Mouse (Mus musculus): ENCODE results near the gene Stat5b. TPM values are rescaled to one million over a fixed set of nuclear protein-coding genes. Genes with fewer than 3 reads are reported as not detected.

The Stat5b gene
- 50.6 and 56.2 TPM in 2 replicates for polyA plus RNA-seq (2012; ENCODE audit: low replicate concordance)

GRCm38 (mm10) chr11:100850038-100850777, at the start of gene Stat5b:
Gene Stat5b, minus strand, starts transcription at chr11:100850724.

GRCm38 (mm10) chr11:100858935-100859578, 8.5 kb upstream of the Stat5b start, which contains the start of gene Stat5a:
Gene Stat5a, plus strand, starts transcription at chr11:100859351.

GRCm38 (mm10) chr11:100770646-100771408, 79.7 kb downstream of the Stat5b start, which contains the start of gene Ghdc:
Gene Ghdc, minus strand, starts transcription at chr11:100770957.

GRCm38 (mm10) chr11:100762831-100763230, 87.7 kb downstream of the Stat5b start, which contains the start of gene Hcrt:
Gene Hcrt, minus strand, starts transcription at chr11:100762931.

GRCm38 (mm10) chr11:100759611-100760233, 90.8 kb downstream of the Stat5b start, which contains the start of gene Kcnh4:
Gene Kcnh4, minus strand, starts transcription at chr11:100759942.

GRCm38 (mm10) chr11:100738066-100738604, 112.4 kb downstream of the Stat5b start, which contains the start of gene Rab5c:
Gene Rab5c, minus strand, starts transcription at chr11:100738215.

Other genes with a start within 250 kb of the Stat5b start
- gene Nkiras2, start 231.5 kb downstream of the Stat5b start, polyA plus RNA-seq (2012; ENCODE audit: low replicate concordance) = 28.6 and 48.1 TPM in 2 replicates
- 83.6 and 158 TPM in 2 replicates for gene Dnajc7, start 230.6 kb downstream of the Stat5b start, polyA plus RNA-seq (2012; ENCODE audit: low replicate concordance)
- 0.10 and 1.0 TPM in 2 replicates for gene Zfp385c, start 158.3 kb downstream of the Stat5b start, polyA plus RNA-seq (2012; ENCODE audit: low replicate concordance)
- gene Dhx58, start 146.5 kb downstream of the Stat5b start, polyA plus RNA-seq (2012; ENCODE audit: low replicate concordance) = 28.1 and 48.4 TPM in 2 replicates
- gene Kat2a, start 138.3 kb downstream of the Stat5b start, polyA plus RNA-seq (2012; ENCODE audit: low replicate concordance) = 43.0 and 46.2 TPM in 2 replicates
- 0.34 TPM in 1 of 2 replicates, not detected in the other for gene Hspb9, start 136.9 kb downstream of the Stat5b start, polyA plus RNA-seq (2012; ENCODE audit: low replicate concordance)
- 333 and 444 TPM in 2 replicates for gene Rab5c, start 112.5 kb downstream of the Stat5b start, polyA plus RNA-seq (2012; ENCODE audit: low replicate concordance)
- gene Kcnh4, start 90.8 kb downstream of the Stat5b start, polyA plus RNA-seq (2012; ENCODE audit: low replicate concordance) = 1.9 and 2.0 TPM in 2 replicates
- not detected in 2 replicates for gene Hcrt, start 87.8 kb downstream of the Stat5b start, polyA plus RNA-seq (2012; ENCODE audit: low replicate concordance)
- 10.9 and 12.2 TPM in 2 replicates for gene Ghdc, start 79.8 kb downstream of the Stat5b start, polyA plus RNA-seq (2012; ENCODE audit: low replicate concordance)
- 23.5 and 32.6 TPM in 2 replicates for gene Stat5a, start 8.6 kb upstream of the Stat5b start, polyA plus RNA-seq (2012; ENCODE audit: low replicate concordance)
- 79.6 and 120 TPM in 2 replicates for gene Stat3, start 88.8 kb upstream of the Stat5b start, polyA plus RNA-seq (2012; ENCODE audit: low replicate concordance)
- gene Cavin1, start 120.2 kb upstream of the Stat5b start, polyA plus RNA-seq (2012; ENCODE audit: low replicate concordance) = 0.99 and 2.9 TPM in 2 replicates
- 44.2 and 52.4 TPM in 2 replicates for gene Atp6v0a1, start 158.7 kb upstream of the Stat5b start, polyA plus RNA-seq (2012; ENCODE audit: low replicate concordance)
- 14.9 and 32.1 TPM in 2 replicates for gene Naglu, start 219.3 kb upstream of the Stat5b start, polyA plus RNA-seq (2012; ENCODE audit: low replicate concordance)
- 2.1 and 2.3 TPM in 2 replicates for gene Hsd17b1, start 227.7 kb upstream of the Stat5b start, polyA plus RNA-seq (2012; ENCODE audit: low replicate concordance)
- gene Coasy, start 231.8 kb upstream of the Stat5b start, polyA plus RNA-seq (2012; ENCODE audit: low replicate concordance) = 20.7 and 25.1 TPM in 2 replicates
- gene Mlx, start 236.6 kb upstream of the Stat5b start, polyA plus RNA-seq (2012; ENCODE audit: low replicate concordance) = 17.8 and 27.4 TPM in 2 replicates
- gene Psmc3ip, start 244.7 kb upstream of the Stat5b start, polyA plus RNA-seq (2012; ENCODE audit: low replicate concordance) = 4.1 and 8.0 TPM in 2 replicates